Mouse (Mus musculus) colon, adult 2 months (tissue): ENCODE measurements around the gene Hyal4. TPM values are rescaled to one million over a fixed set of nuclear protein-coding genes. Genes with fewer than 3 reads are reported as not detected.

Experiments
- polyA plus RNA-seq: library from polyadenylated mRNA; depleted of rRNA; stranded (reverse); fragments of >200 nt; gene quantifications from 2 replicates; pipeline ENCODE4 v1.2.3, GENCODE M21; 2012; rRNA removed

Gene Hyal4
- polyA plus RNA-seq, result not detected in 2 replicates

GRCm38 (mm10) chr6:24748029-24748428 lies at the start of gene Hyal4:
Hyal4 (plus strand) TSS chr6:24748329.

GRCm38 (mm10) chr6:24732945-24733344 lies 15.2 kb upstream of the Hyal4 start, which contains the start of gene Hyal6:
Hyal6 (plus strand) TSS chr6:24733245.

GRCm38 (mm10) chr6:24790888-24791287 lies 42.8 kb downstream of the Hyal4 start, which contains the start of gene Spam1:
Spam1 (plus strand) TSS chr6:24791188.

Other genes with a start within 250 kb of the Hyal4 start
- gene Iqub, start 233.3 kb upstream of the Hyal4 start, polyA plus RNA-seq, result not detected in 2 replicates
- gene Ndufa5, start 220.3 kb upstream of the Hyal4 start, polyA plus RNA-seq, result 2.4 and 2.8 TPM in 2 replicates
- gene Asb15, start 220.2 kb upstream of the Hyal4 start, polyA plus RNA-seq, result not detected in 2 replicates
- not detected in 2 replicates for gene Lmod2, start 150.6 kb upstream of the Hyal4 start, polyA plus RNA-seq
- gene Wasl, start 83.3 kb upstream of the Hyal4 start, polyA plus RNA-seq, result 149 and 152 TPM in 2 replicates
- gene Hyal6, start 15.1 kb upstream of the Hyal4 start, polyA plus RNA-seq, result not detected in 2 replicates
- gene Spam1, start 42.9 kb downstream of the Hyal4 start, polyA plus RNA-seq, result not detected in 2 replicates
- gene Hyal5, start 109.7 kb downstream of the Hyal4 start, polyA plus RNA-seq, result not detected in 2 replicates
- 0.64 and 1.1 TPM in 2 replicates for gene Tmem229a, start 208.0 kb downstream of the Hyal4 start, polyA plus RNA-seq